Mouse (Mus musculus) embryonic facial prominence, embryonic 13.5 days (tissue): ENCODE data around the gene Ilf3. TPM values are rescaled to one million over a fixed set of nuclear protein-coding genes. Genes with fewer than 3 reads are reported as not detected.

ENCODE experiments used
- ATAC-seq: fragments of 200-750 bp; cut with Nextera tagmentation; 2 replicates; pipeline ENCODE4 v1.8.0; 2017; ENCODE audit warnings: low read depth; ENCODE audit not compliant: insufficient number of reproducible peaks, insufficient read depth, low FRiP score, low TSS enrichment
- H3K27ac ChIP-seq: fragments of 300-500 bp; sonication (generic); 2 replicates; pipeline ENCODE4 v1.5.1; 2015; ENCODE audit warnings: moderate library complexity, mild to moderate bottlenecking, inconsistent platforms
- H3K27me3 ChIP-seq: fragments of 300-500 bp; sonication (generic); 2 replicates; pipeline ENCODE4 v1.6.1; 2015; ENCODE audit warnings: mild to moderate bottlenecking, inconsistent platforms
- H3K36me3 ChIP-seq: fragments of 300-500 bp; sonication (generic); 2 replicates; pipeline ENCODE4 v1.6.1; 2015; ENCODE audit warnings: mild to moderate bottlenecking, inconsistent platforms
- H3K4me1 ChIP-seq: fragments of 300-500 bp; sonication (generic); 2 replicates; pipeline ENCODE4 v1.6.1; 2015; ENCODE audit warnings: inconsistent platforms
- H3K4me2 ChIP-seq: fragments of 300-500 bp; sonication (generic); 2 replicates; pipeline ENCODE4 v1.6.1; 2015; ENCODE audit warnings: moderate library complexity, mild to moderate bottlenecking, inconsistent platforms
- H3K4me3 ChIP-seq: fragments of 300-500 bp; sonication (generic); 2 replicates; pipeline ENCODE4 v1.5.1; 2015; ENCODE audit warnings: mild to moderate bottlenecking, inconsistent platforms
- H3K9ac ChIP-seq: fragments of 300-500 bp; sonication (generic); 2 replicates; pipeline ENCODE4 v1.6.1; 2015; ENCODE audit warnings: mild to moderate bottlenecking, inconsistent platforms
- H3K9me3 ChIP-seq: fragments of 300-500 bp; sonication (generic); 2 replicates; pipeline ENCODE4 v1.6.1; 2016; ENCODE audit warnings: inconsistent platforms
- WGBS: fragments of 180-500 bp; shearing (Covaris S2); methylation state at CpG from one replicate; pipeline ENCODE4 v1.1.7; 2015; ENCODE audit warnings: mixed read lengths; 5-methylcytosine and 5-hydroxymethylcytosine counted together
- polyA plus RNA-seq: library from polyadenylated mRNA; unstranded; fragments of >200 nt; fragmentation: Nextera tagmentation; extraction: Ambion mirVana; gene quantifications from 2 replicates; pipeline ENCODE4 v1.2.1, GENCODE M21; 2015

The Ilf3 gene
- polyA plus RNA-seq, 1 experiment from 2014 or later = 252 TPM

- WGBS = 93% methylated on average over 6 of the region's 6 CpGs
- ATAC-seq = no peak
- Histone ChIP-seq H3K4me2 (no peak overlapping the region), H3K27ac (no peak overlapping the region), H3K27me3 (no peaks in the 10 kb centered on the region), H3K4me1 (no peaks in the 10 kb centered on the region), H3K9me3 (no peaks in the 10 kb centered on the region), H3K9ac (no peak overlapping the region), H3K4me3 (no peak overlapping the region), H3K36me3 (peaks cover 23% of the 10 kb centered on the region)
Observed at GRCm38 (mm10) chr9:21445081-21445744, 77.5 kb downstream of the Ilf3 start.

DNA sequence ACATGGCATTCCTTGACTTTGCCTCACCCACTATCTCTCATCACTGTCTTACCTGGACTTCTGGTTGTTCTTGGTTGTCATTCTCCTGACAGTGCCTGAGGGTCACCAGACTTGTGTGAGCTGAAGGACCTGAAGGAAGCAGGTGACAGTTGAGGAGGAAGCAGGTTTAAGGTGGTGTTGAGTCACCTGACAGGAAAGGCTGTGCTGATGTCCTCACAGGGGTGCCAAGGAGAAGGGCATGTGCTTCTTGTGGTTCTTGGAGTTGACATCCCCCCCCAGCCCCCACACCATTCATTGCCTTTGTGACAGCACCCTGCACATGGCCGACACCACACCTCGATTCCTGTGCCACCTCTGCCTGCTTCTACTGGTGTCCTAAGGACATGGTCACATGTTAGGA, 80.1 kb downstream of the Ilf3 start:
- 90% methylated on average over 2 of the region's 2 CpGs for WGBS
- H3K4me1 ChIP-seq = peaks cover 6% of the 10 kb centered on the region
- H3K4me3 ChIP-seq = no peak overlapping the region
- H3K36me3 ChIP-seq = peaks cover 19% of the 10 kb centered on the region
- no peaks in the 10 kb centered on the region for H3K27me3 ChIP-seq
- no peaks in the 10 kb centered on the region for H3K9me3 ChIP-seq
- H3K4me2 ChIP-seq = no peak overlapping the region
- H3K9ac ChIP-seq = no peak overlapping the region
- no peak for ATAC-seq
- no peak overlapping the region for H3K27ac ChIP-seq

DNA sequence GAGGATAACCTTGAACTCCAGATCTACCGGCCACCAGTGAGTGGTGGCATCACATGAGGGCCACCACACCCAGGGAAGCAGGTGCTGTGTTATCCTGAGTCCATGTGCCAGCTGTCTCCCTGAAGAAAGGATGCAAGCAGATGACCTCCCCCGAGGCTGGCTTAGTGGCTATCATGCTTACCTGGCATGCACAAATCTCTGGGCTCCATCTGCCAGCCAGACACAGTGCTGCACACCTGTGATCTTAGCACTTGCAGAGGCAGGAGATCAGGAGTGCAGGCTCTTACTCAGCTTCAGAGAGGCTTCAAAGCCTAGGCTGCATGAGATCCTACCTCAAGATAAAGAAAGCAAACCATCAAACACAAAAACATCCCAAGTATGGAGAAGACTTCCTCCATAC, 82.0 kb downstream of the Ilf3 start:
- H3K36me3 ChIP-seq = peaks cover 16% of the 10 kb centered on the region
- H3K4me3 ChIP-seq = no peak overlapping the region
- 78% methylated on average over 2 of the region's 2 CpGs for WGBS
- H3K27ac ChIP-seq = no peak overlapping the region
- H3K9me3 ChIP-seq = no peaks in the 10 kb centered on the region
- no peak for ATAC-seq
- no peak overlapping the region for H3K4me2 ChIP-seq
- no peaks in the 10 kb centered on the region for H3K27me3 ChIP-seq
- no peak overlapping the region for H3K9ac ChIP-seq
- H3K4me1 ChIP-seq = peaks cover 6% of the 10 kb centered on the region

DNA sequence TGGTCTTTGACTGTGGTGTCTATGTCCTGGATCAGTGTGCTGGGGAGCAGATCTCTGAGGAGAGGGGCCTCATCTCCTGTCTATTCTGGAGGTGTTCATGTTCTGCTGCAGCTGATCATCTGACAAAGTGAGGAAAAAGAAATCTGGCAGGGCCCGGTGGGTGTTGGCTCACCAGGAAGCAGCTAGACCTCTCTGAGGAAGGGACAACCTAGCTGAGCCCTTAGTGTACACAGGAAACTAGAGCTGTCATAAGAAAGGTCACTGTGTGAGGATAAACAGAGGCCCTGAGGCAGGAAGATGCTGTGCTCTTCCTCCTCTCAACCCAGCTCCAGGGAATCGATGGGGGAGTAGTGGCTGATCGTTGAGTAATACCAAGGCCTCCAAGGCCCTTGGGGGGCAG, 82.6 kb downstream of the Ilf3 start:
- H3K4me1 ChIP-seq = peaks cover 6% of the 10 kb centered on the region
- H3K9ac ChIP-seq = no peak overlapping the region
- no peaks in the 10 kb centered on the region for H3K27me3 ChIP-seq
- WGBS = 72% methylated on average over 3 of the region's 3 CpGs
- H3K9me3 ChIP-seq = no peaks in the 10 kb centered on the region
- no peak overlapping the region for H3K4me2 ChIP-seq
- no peak overlapping the region for H3K27ac ChIP-seq
- no peak for ATAC-seq
- no peak overlapping the region for H3K4me3 ChIP-seq
- peaks cover 10% of the 10 kb centered on the region for H3K36me3 ChIP-seq

- H3K4me3 ChIP-seq = no peak overlapping the region
- ATAC-seq = no peak
- no peaks in the 10 kb centered on the region for H3K27me3 ChIP-seq
- peaks cover 5% of the 10 kb centered on the region; the same call in 1 of the 2 replicates for H3K36me3 ChIP-seq
- no peaks in the 10 kb centered on the region for H3K9me3 ChIP-seq
- peaks cover 6% of the 10 kb centered on the region for H3K4me1 ChIP-seq
- 0 out of 2 replicates have a peak overlapping the region, but pooled peaks have one; percentile 23 for H3K9ac ChIP-seq
- no peak overlapping the region for H3K4me2 ChIP-seq
- 88% methylated on average over 8 of the region's 8 CpGs for WGBS
- H3K27ac ChIP-seq = no peak overlapping the region
Observed at GRCm38 (mm10) chr9:21451391-21451790, 83.7 kb downstream of the Ilf3 start.

GRCm38 (mm10) chr9:21451870-21452269, 84.2 kb downstream of the Ilf3 start:
- H3K27ac ChIP-seq = no peak overlapping the region
- H3K36me3 ChIP-seq = peaks cover 5% of the 10 kb centered on the region; the same call in 1 of the 2 replicates
- H3K27me3 ChIP-seq = no peaks in the 10 kb centered on the region
- no peak overlapping the region for H3K4me3 ChIP-seq
- 0 out of 2 replicates have a peak overlapping the region, but pooled peaks have one; percentile 23 for H3K9ac ChIP-seq
- H3K4me2 ChIP-seq = no peak overlapping the region
- no peak for ATAC-seq
- 70% methylated on average over 8 of the region's 8 CpGs for WGBS
- H3K9me3 ChIP-seq = no peaks in the 10 kb centered on the region
- peaks cover 6% of the 10 kb centered on the region for H3K4me1 ChIP-seq

GRCm38 (mm10) chr9:21453003-21453402, 85.3 kb downstream of the Ilf3 start:
- no peak for ATAC-seq
- no peaks in the 10 kb centered on the region for H3K9me3 ChIP-seq
- peaks cover 6% of the 10 kb centered on the region for H3K4me1 ChIP-seq
- no peak overlapping the region for H3K4me2 ChIP-seq
- no peak overlapping the region for H3K27ac ChIP-seq
- WGBS = 87% methylated on average over 7 of the region's 7 CpGs
- H3K27me3 ChIP-seq = no peaks in the 10 kb centered on the region
- H3K9ac ChIP-seq = no peak overlapping the region
- no peak overlapping the region for H3K4me3 ChIP-seq
- peaks cover 5% of the 10 kb centered on the region; the same call in 1 of the 2 replicates for H3K36me3 ChIP-seq

GRCm38 (mm10) chr9:21453459-21453858, 85.8 kb downstream of the Ilf3 start:
- Histone ChIP-seq H3K27me3 (no peaks in the 10 kb centered on the region), H3K9ac (no peak overlapping the region), H3K9me3 (no peaks in the 10 kb centered on the region), H3K27ac (no peak overlapping the region), H3K4me1 (peaks cover 6% of the 10 kb centered on the region), H3K4me3 (no peak overlapping the region), H3K36me3 (peaks cover 9% of the 10 kb centered on the region), H3K4me2 (no peak overlapping the region)
- WGBS = 85% methylated on average over 2 of the region's 2 CpGs
- no peak for ATAC-seq

GRCm38 (mm10) chr9:21454556-21454955, 86.9 kb downstream of the Ilf3 start:
- H3K9ac ChIP-seq = no peak overlapping the region
- H3K27ac ChIP-seq = no peak overlapping the region
- no peaks in the 10 kb centered on the region for H3K27me3 ChIP-seq
- no peak overlapping the region for H3K4me3 ChIP-seq
- peaks cover 14% of the 10 kb centered on the region for H3K36me3 ChIP-seq
- no peak overlapping the region for H3K4me2 ChIP-seq
- peaks cover 6% of the 10 kb centered on the region for H3K4me1 ChIP-seq
- H3K9me3 ChIP-seq = no peaks in the 10 kb centered on the region
- no peak for ATAC-seq
- WGBS = 80% methylated on average over 4 of the region's 4 CpGs

Other genes with a start within 250 kb of the Ilf3 start
- 14.1 and 14.4 TPM in 2 replicates for gene Tyk2, start 236.6 kb upstream of the Ilf3 start, polyA plus RNA-seq
- 328 and 359 TPM in 2 replicates for gene Cdc37, start 217.9 kb upstream of the Ilf3 start, polyA plus RNA-seq
- 4.9 and 6.1 TPM in 2 replicates for gene Pde4a, start 202.2 kb upstream of the Ilf3 start, polyA plus RNA-seq
- 65.2 and 70.7 TPM in 2 replicates for gene Keap1, start 128.5 kb upstream of the Ilf3 start, polyA plus RNA-seq
- gene S1pr5, start 119.4 kb upstream of the Ilf3 start, polyA plus RNA-seq = 0.21 and 0.58 TPM in 2 replicates
- 33.3 and 35.4 TPM in 2 replicates for gene Atg4d, start 102.6 kb upstream of the Ilf3 start, polyA plus RNA-seq
- 16.8 and 19.2 TPM in 2 replicates for gene Kri1, start 79.9 kb upstream of the Ilf3 start, polyA plus RNA-seq
- 52.1 and 56.2 TPM in 2 replicates for gene Cdkn2d, start 76.5 kb upstream of the Ilf3 start, polyA plus RNA-seq
- gene Ap1m2, start 55.5 kb upstream of the Ilf3 start, polyA plus RNA-seq = 22.3 and 30.1 TPM in 2 replicates
- 120 and 123 TPM in 2 replicates for gene Slc44a2, start 47.2 kb upstream of the Ilf3 start, polyA plus RNA-seq
- 47.0 and 53.5 TPM in 2 replicates for gene Qtrt1, start 44.0 kb downstream of the Ilf3 start, polyA plus RNA-seq
- 74.5 and 79.8 TPM in 2 replicates for gene Dnm2, start 57.0 kb downstream of the Ilf3 start, polyA plus RNA-seq
- gene Tmed1, start 142.4 kb downstream of the Ilf3 start, polyA plus RNA-seq = 112 and 123 TPM in 2 replicates
- 6.2 and 7.3 TPM in 2 replicates for gene AB124611, start 158.3 kb downstream of the Ilf3 start, polyA plus RNA-seq
- gene Carm1, start 179.0 kb downstream of the Ilf3 start, polyA plus RNA-seq = 46.2 and 47.1 TPM in 2 replicates
- 30.4 and 32.1 TPM in 2 replicates for gene Timm29, start 224.9 kb downstream of the Ilf3 start, polyA plus RNA-seq
- gene Yipf2, start 225.0 kb downstream of the Ilf3 start, polyA plus RNA-seq = 23.8 and 27.8 TPM in 2 replicates
- gene Smarca4, start 248.3 kb downstream of the Ilf3 start, polyA plus RNA-seq = 94.4 and 102 TPM in 2 replicates